Mouse (Mus musculus) heart, adult 2 months (tissue): Measurements from ENCODE around the gene Tgif1.

Experiments used
- CTCF ChIP-seq: fragments of 200-600 bp; IDR thresholded peaks from 2 replicates; pipeline ENCODE4 v1.8.1; 2022; ENCODE audit warnings: antibody characterized with exemption, mild to moderate bottlenecking, moderate library complexity
- POLR2A ChIP-seq: fragments of 200-500 bp; IDR thresholded peaks from 2 replicates; pipeline ENCODE4 v1.6.1; 2011; ENCODE audit warnings: mild to moderate bottlenecking, low read depth, low read length, control low read depth; ENCODE audit not compliant: insufficient read depth

DNA sequence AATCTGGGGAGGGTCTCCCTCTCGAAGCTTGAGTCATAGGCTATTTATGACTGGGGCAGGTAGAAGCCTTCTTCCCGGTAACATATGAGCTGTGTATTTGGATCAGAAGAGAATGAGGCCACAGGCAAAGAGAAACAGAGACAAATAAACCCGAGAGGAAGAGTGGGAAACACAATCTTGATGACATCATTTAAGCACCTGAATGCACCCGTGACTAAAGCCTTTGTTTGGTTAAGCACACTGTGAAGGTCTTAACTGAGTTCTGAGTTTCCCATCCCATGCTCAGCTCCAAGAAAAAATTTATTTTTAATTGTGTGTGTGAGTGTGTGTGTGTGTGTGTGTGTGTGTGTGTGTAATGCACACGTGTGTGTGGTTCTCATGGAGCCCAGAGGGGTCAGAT is 39.8 kb upstream of the Tgif1 start:
- no peak for TF ChIP-seq CTCF
- TF ChIP-seq POLR2A, result no peak
